Mouse (Mus musculus): Measurements from ENCODE around the gene Tead2.

GRCm38 (mm10) chr7:45240633-45241388 is 25.3 kb downstream of the Tead2 start, which contains the start of gene Slc6a16:
- TF ChIP-seq CTCF (IDR thresholded peaks at IDR 0.05; ENCODE audit: insufficient read depth, low read length) = no peak
- TF ChIP-seq POLR2A (IDR thresholded peaks at IDR 0.05; ENCODE audit: borderline replicate concordance, extremely low read depth, low read depth, low read length) = peak; percentile 15; the same call in 1 of the 2 replicates

Measured in lung, adult 2 months (tissue).